Mouse (Mus musculus): ENCODE measurements around the gene B3gnt6.
A peak's percentile ranks its signal among the peaks of the same experiment; 100 is the strongest.
"Not testable (repeated sequence)": the region's sequence is repeated elsewhere in the genome, so short reads cannot be mapped to it uniquely, and the experiment has no call there.

B3gnt6 gene

DNA sequence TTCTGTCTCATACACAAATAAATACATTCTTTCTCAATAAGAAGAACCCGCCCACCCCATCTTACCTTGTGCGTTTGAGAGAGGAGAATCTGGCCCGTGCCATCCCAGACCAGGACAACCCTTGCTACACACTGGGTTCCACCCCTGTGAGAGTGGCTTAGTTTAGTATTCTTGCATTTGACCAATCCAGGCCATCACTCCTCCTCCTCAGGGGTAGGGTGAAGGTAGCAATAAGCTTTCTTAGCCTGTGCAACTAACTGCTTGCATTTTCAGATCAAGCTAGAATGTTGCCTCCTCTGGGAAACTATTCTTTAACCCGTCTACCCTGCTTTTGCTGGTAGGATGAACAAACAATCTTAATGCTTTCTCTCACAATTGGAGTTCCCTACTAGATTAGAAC is at the start of gene B3gnt6:
Gene B3gnt6, minus strand, starts transcription at position 101 of the 400 bp plus-strand sequence.
- no peak for DNase-seq (ENCODE audit: low spot score)

DNA sequence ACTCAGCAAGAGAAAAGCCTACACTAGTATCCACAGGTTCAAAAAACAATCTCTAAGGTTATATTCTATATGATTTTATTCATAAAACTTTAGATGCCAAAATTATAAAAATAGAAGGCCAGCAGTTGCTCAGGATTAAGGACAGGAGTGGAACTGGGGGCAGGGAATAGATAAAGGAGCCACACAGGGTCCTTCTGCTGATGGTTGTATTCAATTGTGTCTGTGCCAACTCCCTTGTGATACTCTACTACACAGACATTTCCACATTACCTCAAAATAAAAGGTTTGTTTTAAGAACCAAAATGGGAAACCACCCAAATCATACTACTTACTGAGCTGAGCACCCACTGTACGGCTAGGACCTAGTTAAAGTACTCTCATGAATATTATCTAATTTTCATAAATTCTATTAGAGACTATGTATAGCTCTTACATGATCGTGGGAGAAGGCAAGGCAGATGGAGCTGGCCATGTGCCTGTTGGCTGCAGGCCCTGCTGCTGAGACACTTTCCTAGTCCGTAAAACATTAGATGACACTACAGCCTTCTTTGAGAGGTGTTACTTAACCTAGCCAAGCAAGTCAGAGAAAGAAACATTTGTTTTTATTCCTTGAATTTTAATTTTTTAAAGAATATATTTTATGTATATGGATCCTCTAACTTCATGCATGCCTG is 37.5 kb upstream of the B3gnt6 start:
- peak; percentile 35 for DNase-seq (ENCODE audit: low spot score)

DNA sequence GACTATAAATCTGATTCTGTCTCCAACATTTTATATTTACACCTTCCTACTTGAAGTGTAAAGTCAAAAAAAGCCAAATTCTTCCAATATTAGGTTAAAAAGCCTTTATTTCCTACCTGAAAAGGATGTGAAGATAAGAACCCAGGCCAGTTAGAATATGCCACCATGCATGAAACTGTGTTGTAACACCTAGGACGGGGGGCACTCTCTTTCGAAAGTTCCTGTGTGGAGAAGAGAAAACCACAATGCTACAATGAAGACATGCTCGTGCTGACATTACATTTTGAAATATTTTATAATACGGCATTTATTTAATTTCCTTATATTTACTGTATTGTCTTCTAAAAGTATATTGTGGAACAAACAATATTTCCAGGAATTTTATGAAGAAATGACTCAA is 24.5 kb upstream of the B3gnt6 start:
- DNase-seq (ENCODE audit: low spot score), result no peak

DNA sequence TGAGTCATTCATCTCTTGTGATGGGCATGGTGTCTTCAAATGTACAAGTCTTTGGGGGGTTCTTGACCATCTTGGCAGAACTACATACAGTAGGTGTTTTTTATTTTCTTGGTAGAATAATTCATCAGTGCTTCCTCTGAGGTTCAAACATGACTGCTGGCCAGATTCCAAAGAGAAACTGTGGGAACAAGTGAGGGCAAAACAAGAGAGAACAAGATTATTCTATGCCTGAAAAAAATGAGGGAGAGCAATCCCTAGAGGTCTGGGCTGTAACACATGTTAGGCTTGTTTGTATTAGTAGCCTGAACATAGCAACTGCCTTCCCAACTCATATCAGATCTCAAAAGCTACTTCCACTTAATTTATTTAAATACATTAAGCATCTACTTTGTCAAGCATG is 17.4 kb upstream of the B3gnt6 start:
- DNase-seq (ENCODE audit: low spot score), result no peak

DNA sequence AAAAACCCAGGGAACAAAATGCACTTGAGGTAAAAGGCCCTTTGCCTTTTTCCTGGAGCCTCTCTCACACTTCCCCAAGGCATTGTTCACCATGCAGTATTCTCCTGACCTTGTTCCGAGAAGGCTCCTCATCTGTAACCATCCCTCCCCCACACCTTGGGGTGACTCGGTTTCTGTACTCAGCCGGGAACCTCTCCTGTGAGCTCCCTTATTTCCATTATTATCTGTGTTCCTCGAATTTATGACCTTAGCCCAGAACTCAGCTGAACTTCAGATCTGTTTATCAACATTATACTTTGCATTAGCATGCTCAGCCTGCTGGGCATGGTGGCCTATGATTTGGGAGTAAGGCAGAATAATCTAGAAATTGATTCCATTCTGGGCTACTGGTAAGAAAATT is 3.7 kb upstream of the B3gnt6 start:
- DNase-seq (ENCODE audit: low spot score), result no peak

DNA sequence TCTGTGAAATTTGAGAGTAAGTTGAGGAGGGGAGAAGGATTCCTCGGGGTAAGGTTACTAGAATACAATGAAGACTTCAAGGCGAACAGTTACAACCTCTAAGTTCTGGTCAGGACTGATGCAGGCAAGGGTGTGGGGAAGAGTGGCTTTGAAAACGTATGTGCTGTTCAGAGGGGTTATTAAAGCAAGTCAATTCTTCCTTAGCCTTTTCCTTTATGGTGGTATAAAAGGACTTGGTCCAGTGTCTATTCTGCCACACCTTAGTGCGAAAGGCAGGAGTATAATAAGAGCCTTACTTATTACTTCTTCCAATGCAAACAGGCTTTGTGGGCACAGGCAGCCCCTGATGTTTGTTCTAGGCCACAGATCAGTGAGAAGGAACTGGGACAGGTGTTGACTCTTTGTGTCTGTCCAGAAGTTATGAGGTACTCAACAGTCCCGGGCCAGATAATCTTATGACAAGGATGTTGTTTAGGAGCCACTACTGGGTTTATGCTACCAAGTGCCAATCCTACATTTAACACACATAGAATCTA is 2.3 kb upstream of the B3gnt6 start:
- DNase-seq (ENCODE audit: low spot score), result no peak

DNA sequence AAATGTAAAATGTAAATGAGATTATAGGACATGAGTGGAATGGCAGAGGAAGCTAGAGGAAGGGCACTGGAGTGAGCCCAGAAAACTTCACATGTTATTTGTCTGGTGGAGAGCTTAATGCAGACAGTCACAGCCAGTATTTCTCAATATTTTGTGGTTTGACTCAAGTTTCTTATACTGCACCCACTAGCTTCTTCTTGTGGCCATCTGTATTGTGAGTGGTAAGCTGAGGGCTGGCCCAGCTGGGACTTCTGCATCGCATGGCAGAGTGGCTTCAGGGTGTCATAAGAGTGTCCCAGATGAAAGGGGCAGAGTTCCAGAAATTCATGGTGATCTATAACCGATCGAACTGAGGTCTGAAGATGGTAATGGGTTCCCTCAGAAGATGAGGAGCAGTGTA is 1.1 kb upstream of the B3gnt6 start:
- no peak for DNase-seq (ENCODE audit: low spot score)

DNA sequence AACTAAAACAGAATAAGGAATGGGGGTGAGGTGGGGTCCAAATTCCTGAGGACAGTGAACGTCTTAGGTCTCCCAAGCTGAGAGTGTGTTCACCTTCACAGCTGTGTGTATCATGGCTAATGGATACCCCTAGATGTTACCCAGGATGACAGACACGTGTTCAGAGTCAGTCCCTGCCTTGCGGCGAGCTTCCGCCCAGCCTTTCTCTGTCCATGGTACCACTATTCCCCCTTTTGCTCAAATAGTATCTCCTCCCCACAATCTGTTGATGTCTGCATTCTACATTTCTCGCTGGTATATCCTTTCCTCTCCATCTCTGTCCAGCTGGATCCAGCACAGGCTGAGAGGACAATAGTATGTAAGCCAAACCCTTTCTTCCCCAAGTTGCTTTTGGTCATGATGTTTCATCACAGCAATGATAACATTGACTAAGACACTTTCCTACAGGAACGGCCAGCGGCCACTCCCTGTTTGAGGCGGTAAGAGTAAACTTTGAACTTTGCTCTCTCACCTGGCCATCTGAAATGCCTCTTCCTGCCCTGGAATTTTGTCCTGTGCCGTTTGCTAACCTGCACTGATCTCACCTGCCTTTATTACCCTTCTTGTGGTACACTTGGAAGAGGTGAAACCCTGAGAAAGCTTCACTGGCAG is 4.0 kb downstream of the B3gnt6 start:
- DNase-seq (ENCODE audit: low spot score), result no peak

DNA sequence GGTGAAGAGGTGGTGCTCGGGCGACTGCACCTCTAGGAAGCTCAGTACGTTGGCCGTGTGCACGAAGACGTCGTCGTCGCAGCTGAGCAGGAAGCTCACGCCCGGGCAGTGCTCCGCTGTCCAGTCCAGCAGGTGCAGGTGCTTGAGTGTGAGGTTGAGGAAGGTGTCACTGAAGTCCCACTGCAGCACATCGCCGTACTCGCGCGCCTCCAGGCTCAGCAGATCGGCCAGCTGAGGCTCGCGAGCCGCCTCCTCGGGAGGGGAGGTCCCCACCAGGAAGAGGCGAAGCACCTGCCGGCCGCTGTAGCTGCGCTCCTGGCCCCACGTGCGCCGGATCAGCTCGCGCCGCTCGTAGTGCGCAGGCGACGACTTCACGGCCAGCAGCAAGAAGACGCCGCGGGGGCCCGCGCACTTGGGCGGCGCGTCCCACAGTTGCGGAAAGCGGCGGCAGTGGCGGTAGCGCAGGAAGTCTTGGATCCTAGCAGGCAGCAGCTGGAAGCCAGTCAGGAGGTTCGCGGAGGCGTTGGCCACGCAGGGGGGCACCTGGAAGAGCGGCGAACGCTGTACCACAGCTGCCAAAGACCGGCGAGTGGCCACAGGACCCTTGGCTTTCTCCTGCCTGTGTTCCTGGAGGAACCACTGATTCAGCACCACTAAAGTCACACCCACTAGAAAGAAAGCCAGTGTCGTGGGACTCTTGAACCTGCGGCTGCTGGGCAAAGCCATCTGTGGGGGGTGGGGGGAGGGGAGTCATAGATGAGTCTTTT is 5.1 kb downstream of the B3gnt6 start:
- DNase-seq (ENCODE audit: low spot score), result no peak

DNA sequence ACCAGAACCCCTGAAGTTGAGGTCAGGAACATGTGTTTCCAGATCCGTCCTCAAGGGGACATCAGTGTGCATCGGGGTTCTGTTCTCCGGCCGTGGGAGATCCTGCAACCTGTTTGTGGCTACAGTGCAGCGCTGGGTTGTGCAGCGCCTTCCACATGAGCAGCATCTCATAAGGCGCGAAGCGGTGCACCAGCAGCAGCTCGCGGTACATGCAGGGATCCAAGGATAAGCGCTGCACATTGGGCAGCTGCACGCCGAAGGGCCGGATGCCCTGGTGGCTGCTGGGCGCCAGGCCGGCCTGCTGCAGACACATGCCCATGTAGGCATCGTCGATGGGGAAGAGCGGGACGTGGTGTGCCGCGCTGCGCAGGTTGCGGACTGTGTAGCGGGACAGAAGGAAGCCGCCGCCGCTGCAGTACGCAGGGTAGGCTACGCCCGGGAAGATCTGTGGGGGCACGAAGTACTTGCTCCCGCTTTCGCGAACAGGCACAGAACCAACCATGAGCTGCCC is 5.7 kb downstream of the B3gnt6 start:
- no peak for DNase-seq (ENCODE audit: low spot score)

DNA sequence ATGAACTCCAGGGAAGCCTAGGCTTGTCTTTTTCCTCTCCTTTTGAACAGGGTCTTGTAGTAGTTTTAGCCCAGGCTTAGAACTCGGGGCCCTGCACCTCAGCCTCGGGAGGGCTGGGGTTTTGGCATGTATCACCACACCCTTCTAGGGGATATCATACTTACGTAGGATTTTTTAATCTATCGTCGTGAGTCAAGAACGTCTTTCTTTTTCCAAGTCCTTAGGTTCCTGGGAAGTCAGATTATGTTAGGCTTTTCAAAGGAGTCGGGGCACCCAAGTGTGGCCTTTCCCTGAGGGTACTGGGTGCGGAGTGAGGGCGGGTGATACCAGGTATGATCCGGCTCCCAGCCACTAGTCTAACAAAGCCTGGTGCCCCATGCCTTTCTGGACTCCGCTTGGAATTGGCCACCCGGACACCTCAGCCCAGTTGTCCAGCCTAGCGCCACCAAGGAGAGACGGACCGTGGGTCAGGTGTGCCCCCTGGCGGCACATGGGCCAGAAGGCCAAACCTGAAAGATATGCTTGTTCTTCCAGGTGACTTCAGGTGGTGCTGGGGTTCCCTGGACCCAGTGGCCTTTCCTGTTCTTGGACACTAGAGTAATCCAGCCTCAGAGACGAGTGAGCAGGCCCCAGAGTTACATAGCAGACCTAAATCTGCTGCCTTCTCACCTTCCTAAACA is 7.6 kb downstream of the B3gnt6 start:
- DNase-seq (ENCODE audit: low spot score), result no peak

DNA sequence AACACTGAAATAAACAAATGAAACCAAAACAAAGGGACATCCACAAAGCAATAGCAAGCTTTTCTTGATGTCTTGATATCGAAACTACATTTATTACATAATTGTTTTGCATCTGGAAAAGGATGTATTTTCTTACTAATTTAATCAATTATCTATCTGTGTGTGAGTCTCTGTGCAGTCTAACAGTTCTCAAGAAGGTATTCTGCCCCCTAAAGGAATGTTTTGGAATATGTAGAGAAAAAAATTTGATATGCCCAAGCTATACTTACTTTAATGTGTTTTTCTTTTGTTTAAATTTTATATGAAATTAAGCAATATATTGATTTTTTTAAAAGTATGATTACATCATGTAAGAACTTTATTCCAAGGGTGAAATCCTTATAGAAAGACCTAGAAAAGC is 8.7 kb downstream of the B3gnt6 start:
- DNase-seq (ENCODE audit: low spot score), result no peak

DNA sequence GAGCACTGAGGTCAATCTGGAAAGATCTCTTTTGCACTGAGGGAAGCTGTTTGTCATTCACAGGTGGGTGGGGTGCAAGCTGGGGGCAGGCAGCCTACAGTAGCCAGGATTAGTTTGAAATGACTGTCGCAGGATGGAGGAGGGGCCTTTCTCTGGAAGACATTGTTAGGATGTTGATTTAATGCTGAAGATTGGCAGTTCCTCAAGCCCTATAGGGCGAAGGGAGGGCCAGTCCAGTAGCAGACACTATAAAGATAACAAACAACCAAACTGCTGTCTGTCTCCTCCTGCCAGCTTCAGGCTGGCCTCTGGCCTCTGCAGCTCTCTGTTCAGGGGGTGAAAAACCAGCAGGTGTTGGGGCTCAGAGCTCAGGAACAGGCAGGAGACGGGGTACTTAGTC is 9.5 kb downstream of the B3gnt6 start:
- no peak for DNase-seq (ENCODE audit: low spot score)

DNA sequence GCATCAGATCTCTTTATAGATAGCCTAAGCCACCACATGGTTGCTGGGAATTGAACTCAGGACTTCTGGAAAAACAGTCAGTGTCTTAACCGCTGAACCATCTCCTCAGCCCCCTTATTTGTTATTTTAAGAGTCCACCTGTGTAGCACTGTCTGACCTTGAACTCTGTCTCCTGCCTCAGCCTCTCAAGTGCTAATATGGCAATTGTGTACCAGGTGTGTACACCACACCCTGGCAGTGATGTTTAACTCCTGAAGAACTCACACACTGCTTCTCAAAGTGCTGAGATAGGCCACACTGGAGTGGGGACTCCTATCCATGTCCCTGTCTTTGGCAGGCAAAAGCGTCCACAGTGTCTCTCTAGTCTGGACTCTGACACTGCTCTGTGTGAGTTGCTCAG is 10.6 kb downstream of the B3gnt6 start:
- DNase-seq (ENCODE audit: low spot score), result no peak

DNA sequence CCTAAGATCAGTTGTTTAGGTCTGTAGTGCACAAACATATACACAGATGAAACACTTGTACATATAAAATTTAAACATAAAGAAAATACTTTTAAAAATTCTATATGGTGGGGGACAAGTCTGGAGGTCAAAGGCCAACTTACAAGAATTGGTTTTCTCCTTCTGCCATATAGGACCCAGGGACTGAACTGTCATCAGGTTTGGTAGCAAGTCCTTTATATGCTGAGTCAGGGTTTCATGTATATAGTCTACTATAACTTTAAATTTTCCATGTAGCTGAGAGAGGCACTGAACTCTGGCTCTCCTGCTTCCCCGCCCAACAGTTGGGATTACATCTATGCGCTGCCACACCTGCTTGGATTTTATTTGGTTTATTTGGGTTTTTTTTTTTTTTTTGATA is 11.0 kb downstream of the B3gnt6 start:
- no peak for DNase-seq (ENCODE audit: low spot score)

DNA sequence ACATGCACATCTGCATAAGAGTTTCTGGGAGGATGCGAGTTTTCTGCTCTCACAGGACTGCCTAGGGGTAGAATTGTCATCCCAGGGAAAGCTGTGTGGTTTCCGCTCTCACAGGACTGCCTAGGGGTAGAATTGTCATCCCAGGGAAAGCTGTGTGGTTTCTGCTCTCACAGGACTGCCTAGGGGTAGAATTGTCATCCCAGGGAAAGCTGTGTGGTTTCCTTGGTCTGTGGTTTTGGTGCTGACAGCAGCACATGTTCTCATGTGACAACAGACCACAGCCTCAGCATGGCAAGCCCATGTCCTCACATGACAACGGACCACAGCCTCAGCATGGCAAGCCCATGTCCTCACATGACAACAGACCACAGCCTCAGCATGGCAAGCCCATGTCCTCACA is 11.9 kb downstream of the B3gnt6 start:
- not testable (repeated sequence) for DNase-seq (ENCODE audit: low spot score)

DNA sequence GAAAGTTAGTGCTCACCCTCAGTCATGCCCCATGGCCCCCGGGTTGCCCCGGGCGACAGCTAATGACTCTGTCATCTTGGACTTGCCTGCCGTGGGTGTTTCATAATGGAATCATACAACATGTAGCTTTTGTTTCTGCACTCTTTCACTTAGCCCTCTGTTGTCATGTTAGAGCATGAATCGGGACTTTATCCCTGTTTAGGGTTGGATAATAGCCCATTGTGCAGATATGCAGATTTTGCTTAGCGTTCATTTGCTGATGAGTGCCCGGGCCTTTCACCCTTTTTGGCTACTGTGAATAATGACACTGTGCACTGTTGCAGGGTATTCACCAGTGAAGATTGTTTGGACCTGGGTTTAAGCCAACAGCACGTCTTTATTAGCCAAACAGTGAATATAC is 12.6 kb downstream of the B3gnt6 start:
- DNase-seq (ENCODE audit: low spot score), result no peak

DNA sequence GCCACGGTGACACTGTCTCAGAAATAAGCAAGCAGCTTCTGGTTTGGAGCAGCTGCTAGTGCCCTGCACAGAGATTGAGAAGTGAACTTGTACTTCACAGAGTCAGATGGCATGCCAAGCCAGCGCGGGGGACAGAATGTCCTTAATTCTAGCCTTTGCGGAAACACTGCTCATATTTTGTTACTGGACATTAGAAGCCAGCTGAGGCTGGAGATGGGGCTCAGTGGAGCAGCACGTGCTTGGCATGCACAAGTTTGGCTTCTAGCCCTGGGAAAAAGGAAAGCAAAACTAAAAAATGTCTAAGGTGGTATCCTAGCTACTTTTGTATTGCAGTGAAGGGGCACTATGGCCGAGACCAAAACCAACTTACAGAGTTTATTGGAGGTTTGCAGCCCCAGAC is 14.0 kb downstream of the B3gnt6 start:
- DNase-seq (ENCODE audit: low spot score), result no peak

DNA sequence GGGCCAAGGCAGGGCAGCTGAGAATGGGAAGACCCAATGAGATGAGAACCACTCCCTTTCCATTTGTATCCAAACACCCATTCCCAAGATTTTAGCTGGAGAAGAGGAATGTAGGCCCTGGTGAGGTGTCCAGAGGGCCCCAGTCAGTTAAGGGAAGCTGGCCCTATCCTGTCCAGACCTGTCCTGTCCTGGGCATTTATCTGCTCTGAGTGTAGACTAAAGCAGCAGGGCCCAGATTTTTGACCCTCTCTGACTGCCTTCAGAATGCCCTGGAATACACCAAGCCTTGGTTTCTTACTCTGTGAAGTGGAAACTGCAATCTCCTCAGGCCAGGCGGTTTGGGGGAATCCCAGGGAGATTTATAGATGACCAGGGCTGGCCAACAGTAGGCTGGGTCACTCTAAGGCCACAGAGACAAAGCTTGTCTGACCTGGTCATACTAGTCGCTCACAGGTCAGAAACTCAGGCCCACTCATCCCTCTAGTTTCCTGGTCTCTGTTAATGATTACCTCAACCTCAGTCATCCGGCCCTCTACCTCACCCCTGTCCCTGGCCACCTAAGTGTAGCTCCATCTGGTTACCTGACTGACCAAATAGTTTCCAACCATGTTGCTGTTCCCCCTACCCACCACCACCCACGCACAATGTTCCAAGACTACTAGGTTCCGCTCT is 20.6 kb downstream of the B3gnt6 start:
- DNase-seq (ENCODE audit: low spot score), result no peak

DNA sequence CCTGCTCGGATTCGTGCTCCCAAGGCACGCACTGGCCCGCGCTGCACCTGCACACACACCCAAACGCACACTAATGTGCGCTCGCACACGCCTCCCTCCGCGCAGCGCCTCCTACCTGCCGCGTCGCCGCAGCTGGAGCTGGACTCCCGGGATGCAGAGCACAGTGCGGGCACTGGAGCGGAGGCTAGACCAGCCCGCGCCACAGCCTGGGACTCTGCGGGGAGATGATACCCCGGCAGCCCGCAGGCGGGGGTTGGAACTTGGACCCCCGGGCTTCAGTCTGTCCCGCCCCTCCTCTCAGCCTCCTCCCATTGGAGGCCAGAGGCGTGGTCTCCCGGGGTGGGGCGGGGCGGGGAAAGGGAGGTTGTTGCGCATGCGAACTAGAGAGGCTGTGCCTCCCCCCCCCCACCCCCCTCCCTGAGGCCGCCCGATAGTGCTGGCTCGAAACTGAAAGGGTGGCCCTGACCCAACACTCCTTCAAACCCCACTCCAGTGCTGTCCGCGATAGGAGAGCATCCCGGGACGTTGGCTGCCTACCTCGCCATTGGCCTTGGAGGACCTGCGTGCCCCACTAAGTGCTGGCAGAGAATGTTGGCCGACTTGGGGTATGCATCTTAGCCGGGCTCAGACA is 21.2 kb downstream of the B3gnt6 start, which contains the start of gene Capn5:
Gene Capn5, minus strand, starts transcription at position 346 of the 631 bp plus-strand sequence.
- no peak for DNase-seq (ENCODE audit: low spot score)

DNA sequence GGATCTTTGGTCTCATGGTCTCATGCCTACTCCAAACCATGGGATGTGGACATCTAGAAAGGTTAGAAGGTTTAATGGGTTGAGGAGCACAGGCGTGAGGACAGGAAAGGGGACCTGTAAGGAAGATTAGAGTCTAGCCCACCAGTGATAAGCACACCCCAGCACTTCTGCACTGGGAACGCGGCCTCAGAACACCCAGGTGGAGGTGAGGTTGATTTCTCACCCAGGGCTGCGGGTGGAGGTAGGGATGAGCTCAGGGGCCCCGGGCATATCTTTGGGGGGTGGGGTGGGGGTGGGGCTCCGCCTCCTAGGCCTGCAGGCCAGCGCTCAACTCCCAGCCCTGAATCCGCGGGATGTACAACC is 21.7 kb downstream of the B3gnt6 start:
- DNase-seq (ENCODE audit: low spot score), result no peak

Measured in layer of hippocampus, adult 9-10 months (tissue).